Mouse (Mus musculus) embryonic facial prominence, embryonic 14.5 days (tissue): ENCODE measurements around the gene Pltp. TPM values are rescaled to one million over a fixed set of nuclear protein-coding genes. Genes with fewer than 3 reads are reported as not detected.

Source experiments
- ATAC-seq: fragments of 200-750 bp; cut with Nextera tagmentation; 2 replicates; pipeline ENCODE4 v1.8.0; 2017; ENCODE audit warnings: low read depth, moderate number of reproducible peaks, moderate TSS enrichment
- DNase-seq: peaks from one replicate; pipeline ENCODE4 v3.0.0-alpha.2; 2015; ENCODE audit warnings: low spot score
- H3K27ac ChIP-seq: fragments of 300-500 bp; sonication (generic); replicated peaks from 2 replicates; pipeline ENCODE4 v1.5.1; 2014; ENCODE audit warnings: low read depth, mild to moderate bottlenecking, low read length, moderate library complexity
- H3K27me3 ChIP-seq: fragments of 300-500 bp; sonication (generic); replicated peaks from 2 replicates; pipeline ENCODE4 v1.6.1; 2014; ENCODE audit warnings: low read length; ENCODE audit not compliant: control insufficient read depth, insufficient read depth
- H3K36me3 ChIP-seq: fragments of 300-500 bp; sonication (generic); 2 replicates; pipeline ENCODE4 v1.6.1; 2014; ENCODE audit warnings: low read length, mixed read lengths; ENCODE audit not compliant: control insufficient read depth, insufficient read depth
- H3K4me1 ChIP-seq: fragments of 300-500 bp; sonication (generic); 2 replicates; pipeline ENCODE4 v1.6.1; 2014; ENCODE audit warnings: antibody characterized with exemption, low read length; ENCODE audit not compliant: control insufficient read depth, insufficient read depth
- H3K4me2 ChIP-seq: fragments of 300-500 bp; sonication (generic); 2 replicates; pipeline ENCODE4 v1.6.1; 2014; ENCODE audit warnings: low read depth, mild to moderate bottlenecking, low read length, moderate library complexity, mixed read lengths
- H3K4me3 ChIP-seq: fragments of 300-500 bp; sonication (generic); 2 replicates; pipeline ENCODE4 v1.5.1; 2014; ENCODE audit warnings: low read depth, mild to moderate bottlenecking, low read length
- H3K9ac ChIP-seq: fragments of 300-500 bp; sonication (generic); 2 replicates; pipeline ENCODE4 v1.6.1; 2014; ENCODE audit warnings: low read depth, mild to moderate bottlenecking, low read length, moderate library complexity, mixed read lengths
- H3K9me3 ChIP-seq: fragments of 300-500 bp; sonication (generic); 2 replicates; pipeline ENCODE4 v1.6.1; 2016; ENCODE audit warnings: low read length; ENCODE audit not compliant: control insufficient read depth
- WGBS: fragments of 180-500 bp; shearing (Covaris S2); extraction: QIAGEN DNeasy Blood & Tissue Kit; methylation state at CpG from one replicate; pipeline ENCODE4 v1.1.7; 2014; 5-methylcytosine and 5-hydroxymethylcytosine counted together
- polyA plus RNA-seq: library from polyadenylated mRNA; unstranded; fragments of >200 nt; fragmentation: Nextera tagmentation; extraction: Ambion mirVana; gene quantifications from 2 replicates; pipeline ENCODE4 v1.2.1, GENCODE M21; 2014

The Pltp gene
- polyA plus RNA-seq: 50.1 and 55.1 TPM in 2 replicates

DNA sequence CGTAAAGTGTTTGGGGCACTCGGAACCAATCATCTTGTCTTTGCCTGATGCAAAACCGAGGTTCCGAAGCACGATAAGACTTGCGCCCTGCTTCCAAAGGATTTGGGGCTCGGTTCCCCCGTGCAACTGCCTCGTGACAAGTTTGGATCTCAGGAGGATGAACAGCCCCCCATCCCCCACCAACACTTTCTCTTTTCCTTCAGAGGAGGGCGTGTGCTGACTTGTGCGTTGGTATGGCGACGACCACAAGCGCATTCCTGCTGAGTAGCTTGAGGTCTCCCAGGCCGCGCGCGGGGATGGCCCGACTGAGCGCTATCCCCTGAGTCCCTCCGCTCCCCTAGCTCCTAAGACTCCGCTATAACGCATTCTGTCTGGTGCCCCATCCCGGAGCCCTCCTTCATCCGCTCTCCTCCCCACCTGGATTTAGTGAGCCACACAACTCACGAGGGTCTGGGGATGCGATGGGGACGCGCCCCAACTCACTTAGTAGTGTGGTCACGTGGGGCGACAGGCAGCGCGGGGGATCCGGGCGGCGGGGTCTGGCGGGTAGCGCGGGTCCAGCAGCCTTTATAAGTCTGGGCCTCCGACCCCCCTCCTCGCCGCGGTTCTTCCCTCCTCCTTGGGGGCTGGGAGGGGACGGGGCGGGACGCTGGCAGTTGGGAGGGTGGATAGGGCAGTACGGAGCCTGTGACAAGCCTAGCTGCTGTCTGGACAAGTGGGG is at the start of gene Pltp:
Gene Pltp (minus strand): TSS at position 611 of the 721 bp plus-strand sequence.
- DNase-seq (peak; percentile 92), ATAC-seq (peak; percentile 85)
- H3K4me1 ChIP-seq: peaks cover 11% of the 10 kb centered on the region
- WGBS: 1% methylated on average over 32 of the region's 47 CpGs
- no peaks in the 10 kb centered on the region for H3K9me3 ChIP-seq
- H3K9ac ChIP-seq: peak within 1 kb of the TSS; percentile 62
- H3K4me2 ChIP-seq: peak within 1 kb of the TSS; percentile 96
- peak within 1 kb of the TSS; percentile 57 for H3K4me3 ChIP-seq
- H3K36me3 ChIP-seq: no peaks in the 10 kb centered on the region
- H3K27ac ChIP-seq: peak within 1 kb of the TSS; percentile 74
- peaks cover 28% of the 10 kb centered on the region for H3K27me3 ChIP-seq

- H3K27ac ChIP-seq: no peak overlapping the region
- no peak overlapping the region for H3K4me2 ChIP-seq
- peaks cover 9% of the 10 kb centered on the region for H3K4me1 ChIP-seq
- DNase-seq (no peak), ATAC-seq (no peak)
- H3K9me3 ChIP-seq: peaks cover 5% of the 10 kb centered on the region
- WGBS: 96% methylated on average over 4 of the region's 4 CpGs
- H3K4me3 ChIP-seq: no peak overlapping the region
- peaks cover 84% of the 10 kb centered on the region for H3K36me3 ChIP-seq
- no peak overlapping the region for H3K9ac ChIP-seq
- H3K27me3 ChIP-seq: no peaks in the 10 kb centered on the region
Observed at GRCm38 (mm10) chr2:164906071-164906470, 48.6 kb upstream of the Pltp start.

DNA sequence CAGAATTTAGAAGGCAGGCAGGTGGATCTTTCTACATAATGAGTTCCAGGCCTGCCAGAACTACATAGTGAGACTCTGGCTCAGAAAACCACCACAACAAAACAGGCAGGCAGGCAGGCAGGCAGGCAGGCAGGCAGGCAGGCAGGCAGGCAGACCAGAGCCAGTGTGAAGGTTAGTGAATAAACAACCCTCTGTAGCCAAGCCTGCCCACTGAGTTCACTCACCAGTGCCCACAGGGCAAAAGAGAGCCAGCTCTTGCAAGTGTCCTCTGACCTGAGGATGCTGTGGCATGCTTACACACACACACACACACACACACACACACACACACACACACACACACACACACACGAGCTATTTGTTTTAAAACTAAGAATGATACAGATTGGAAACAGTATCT is 46.0 kb upstream of the Pltp start:
- H3K36me3 ChIP-seq: peaks cover 100% of the 10 kb centered on the region
- no peak for ATAC-seq

DNA sequence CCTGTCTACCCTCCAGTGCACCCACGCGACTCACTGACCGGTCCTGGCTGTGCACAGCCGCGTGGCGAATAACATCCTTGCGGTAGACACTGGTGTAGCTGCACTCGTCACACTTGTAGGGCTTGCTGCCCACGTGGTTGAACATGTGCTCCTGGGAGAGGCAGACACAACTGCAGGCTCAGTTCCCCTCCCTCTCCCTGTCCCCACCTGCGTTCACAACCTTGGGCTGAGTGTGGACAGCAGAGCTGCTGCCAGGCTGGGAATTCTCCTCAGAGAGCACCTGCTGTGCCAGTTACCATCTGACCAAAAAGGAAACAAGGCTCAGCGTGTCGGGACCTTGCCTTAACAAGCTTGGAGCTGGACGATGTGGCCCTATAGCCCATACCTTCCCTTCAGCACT is 43.9 kb upstream of the Pltp start:
- no peaks in the 10 kb centered on the region for H3K4me1 ChIP-seq
- 91% methylated on average over 13 of the region's 13 CpGs for WGBS
- no peaks in the 10 kb centered on the region for H3K27me3 ChIP-seq
- no peak for DNase-seq
- no peak overlapping the region for H3K4me2 ChIP-seq
- H3K9ac ChIP-seq: no peak overlapping the region
- no peak overlapping the region for H3K4me3 ChIP-seq
- no peak overlapping the region for H3K27ac ChIP-seq
- peaks cover 5% of the 10 kb centered on the region for H3K9me3 ChIP-seq
- H3K36me3 ChIP-seq: peaks cover 100% of the 10 kb centered on the region
- ATAC-seq: no peak

More for the DNA sequence above, 46.0 kb upstream of the Pltp start:
- no peaks in the 10 kb centered on the region for H3K27me3 ChIP-seq
- no peak overlapping the region for H3K27ac ChIP-seq
- no peak for DNase-seq
- H3K4me3 ChIP-seq: no peak overlapping the region
- H3K9ac ChIP-seq: no peak overlapping the region
- H3K9me3 ChIP-seq: peaks cover 5% of the 10 kb centered on the region
- no peak overlapping the region for H3K4me2 ChIP-seq
- WGBS: 83% methylated on average over 1 of the region's 1 CpGs
- no peaks in the 10 kb centered on the region for H3K4me1 ChIP-seq

GRCm38 (mm10) chr2:164899723-164900459 is 42.4 kb upstream of the Pltp start:
- no peak overlapping the region for H3K9ac ChIP-seq
- H3K9me3 ChIP-seq: no peaks in the 10 kb centered on the region
- ATAC-seq (no peak), DNase-seq (no peak)
- H3K4me1 ChIP-seq: no peaks in the 10 kb centered on the region
- no peak overlapping the region for H3K4me3 ChIP-seq
- WGBS: 87% methylated on average over 16 of the region's 16 CpGs
- no peak overlapping the region for H3K27ac ChIP-seq
- H3K27me3 ChIP-seq: no peaks in the 10 kb centered on the region
- H3K4me2 ChIP-seq: no peak overlapping the region
- peaks cover 100% of the 10 kb centered on the region for H3K36me3 ChIP-seq

- H3K4me1 ChIP-seq: no peaks in the 10 kb centered on the region
- H3K27ac ChIP-seq: no peak overlapping the region
- no peak overlapping the region for H3K9ac ChIP-seq
- H3K4me3 ChIP-seq: no peak overlapping the region
- H3K36me3 ChIP-seq: peaks cover 100% of the 10 kb centered on the region
- H3K4me2 ChIP-seq: no peak overlapping the region
- DNase-seq (no peak), ATAC-seq (no peak)
- no peaks in the 10 kb centered on the region for H3K9me3 ChIP-seq
- 91% methylated on average over 15 of the region's 15 CpGs for WGBS
- H3K27me3 ChIP-seq: no peaks in the 10 kb centered on the region
Observed at GRCm38 (mm10) chr2:164899034-164899433, 41.5 kb upstream of the Pltp start.

DNA sequence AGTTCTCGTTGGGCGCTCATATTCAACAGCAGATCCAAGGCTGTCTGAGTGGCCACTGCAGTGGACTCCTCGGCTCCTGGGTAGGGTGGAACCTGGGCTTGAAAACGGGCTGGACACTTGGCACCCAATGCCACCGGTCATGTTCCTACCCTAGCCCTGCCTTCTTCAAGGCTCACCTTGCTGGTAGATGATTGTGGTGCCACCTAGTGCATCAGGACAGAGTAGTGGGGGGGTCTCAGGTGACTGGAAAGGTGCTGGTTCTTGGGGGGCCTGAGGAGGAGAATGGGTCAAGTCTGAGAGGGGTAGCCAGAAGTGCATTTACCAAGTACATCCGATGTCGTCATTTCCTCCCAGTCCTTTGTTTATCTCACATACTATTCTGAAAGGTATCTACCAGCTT is 40.5 kb upstream of the Pltp start:
- no peaks in the 10 kb centered on the region for H3K9me3 ChIP-seq
- H3K9ac ChIP-seq: no peak overlapping the region
- H3K4me2 ChIP-seq: no peak overlapping the region
- no peak for DNase-seq
- H3K4me3 ChIP-seq: no peak overlapping the region
- H3K36me3 ChIP-seq: peaks cover 100% of the 10 kb centered on the region
- no peaks in the 10 kb centered on the region for H3K27me3 ChIP-seq
- no peaks in the 10 kb centered on the region for H3K4me1 ChIP-seq
- 96% methylated on average over 7 of the region's 7 CpGs for WGBS
- ATAC-seq: no peak
- no peak overlapping the region for H3K27ac ChIP-seq

DNA sequence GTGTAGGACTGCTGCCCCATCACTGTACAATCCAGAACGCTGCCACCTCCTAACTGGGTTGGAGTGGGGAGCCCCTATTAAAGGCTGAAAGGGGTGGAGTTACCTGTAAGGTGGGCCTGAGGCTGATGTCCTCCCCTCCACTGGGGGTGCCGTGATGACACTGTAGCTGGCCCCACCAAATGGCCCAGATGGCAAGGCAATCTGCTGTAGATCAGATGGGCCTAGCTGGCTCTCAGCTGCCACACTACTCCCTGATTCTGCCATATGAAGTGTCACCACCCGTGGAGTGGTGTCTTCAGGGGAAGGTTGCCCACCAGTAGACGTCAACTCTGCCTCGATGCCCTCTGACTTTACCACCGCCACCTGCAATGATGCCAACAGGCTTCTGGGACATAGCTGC is 38.4 kb upstream of the Pltp start:
- H3K4me3 ChIP-seq: no peak overlapping the region
- WGBS: 97% methylated on average over 6 of the region's 6 CpGs
- H3K4me2 ChIP-seq: no peak overlapping the region
- no peak overlapping the region for H3K27ac ChIP-seq
- no peak for ATAC-seq
- no peak for DNase-seq
- no peak overlapping the region for H3K9ac ChIP-seq
- H3K36me3 ChIP-seq: peaks cover 100% of the 10 kb centered on the region
- no peaks in the 10 kb centered on the region for H3K27me3 ChIP-seq
- no peaks in the 10 kb centered on the region for H3K9me3 ChIP-seq
- no peaks in the 10 kb centered on the region for H3K4me1 ChIP-seq
